Mouse (Mus musculus): ENCODE measurements around the gene Lrrc66.
A peak's percentile ranks its signal among the peaks of the same experiment; 100 is the strongest.

DNA sequence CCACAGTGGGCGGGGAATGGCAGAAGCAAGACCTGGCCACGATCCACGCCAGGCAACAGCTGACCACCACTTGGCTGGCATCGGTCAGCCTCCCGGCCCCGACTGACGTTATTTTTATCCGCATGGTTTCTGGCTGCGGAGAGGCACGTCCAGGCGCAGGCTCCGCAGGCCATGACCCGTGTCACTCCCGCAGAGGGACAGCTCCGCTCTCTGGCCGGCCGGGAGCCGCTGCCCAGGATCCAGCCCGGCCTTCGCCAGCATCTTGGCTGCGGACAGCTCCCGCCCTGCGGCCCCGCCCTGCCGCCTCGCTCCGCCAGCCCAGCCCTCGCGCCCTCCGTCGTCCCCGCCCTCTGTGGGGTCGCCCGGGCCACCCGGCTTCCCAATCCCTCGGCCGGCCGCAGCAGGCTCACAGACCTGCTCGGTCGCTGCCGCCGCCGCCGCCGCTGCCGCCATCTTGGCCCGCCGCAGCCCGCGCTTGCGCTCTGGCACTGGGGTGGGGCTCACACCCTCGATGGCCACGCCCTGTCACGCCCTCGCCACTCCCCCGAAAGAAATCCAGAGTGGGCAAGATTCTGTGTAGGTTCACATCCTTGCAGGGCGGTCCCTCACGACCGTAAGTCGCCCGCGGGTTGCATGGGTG is 15.1 kb upstream of the Lrrc66 start, which contains the start of gene Sgcb:
- TF ChIP-seq CTCF (IDR thresholded peaks at IDR 0.05; ENCODE audit: extremely low read depth, insufficient read depth, low read length), result no peak
- TF ChIP-seq POLR2A (IDR thresholded peaks at IDR 0.05; ENCODE audit: extremely low read depth, insufficient read depth, low read length), result peak; percentile 60; the same call in 1 of the 2 replicates

Data from cortical plate, adult 2 months (tissue).